Mouse (Mus musculus) olfactory bulb, adult 2 months (tissue): ENCODE measurements around the gene Npffr2. TPM values are rescaled to one million over a fixed set of nuclear protein-coding genes. Genes with fewer than 3 reads are reported as not detected.
A peak's percentile ranks its signal among the peaks of the same experiment; 100 is the strongest.

ENCODE experiments used
- H3K27ac ChIP-seq: fragments of 200-500 bp; 2 replicates; pipeline ENCODE4 v1.5.1; 2012; ENCODE audit warnings: low read depth, low read length; ENCODE audit not compliant: insufficient read depth
- H3K4me1 ChIP-seq: fragments of 200-500 bp; 2 replicates; pipeline ENCODE4 v1.6.1; 2012; ENCODE audit warnings: low read length; ENCODE audit not compliant: control insufficient read depth, insufficient read depth
- H3K4me3 ChIP-seq: fragments of 200-500 bp; 2 replicates; pipeline ENCODE4 v1.5.1; 2012; ENCODE audit warnings: mild to moderate bottlenecking, low read depth, low read length, moderate library complexity; ENCODE audit not compliant: insufficient read depth
- CTCF ChIP-seq: fragments of 200-500 bp; IDR thresholded peaks from 2 replicates; pipeline ENCODE4 v1.5.1; 2012; ENCODE audit warnings: low read depth, mild to moderate bottlenecking, low read length, moderate library complexity; ENCODE audit not compliant: insufficient read depth
- POLR2A ChIP-seq: fragments of 200-500 bp; IDR thresholded peaks from 2 replicates; pipeline ENCODE4 v1.6.1; 2012; ENCODE audit warnings: mild to moderate bottlenecking, low read depth, low read length, moderate library complexity; ENCODE audit not compliant: insufficient read depth
- WGBS: fragments of 180-500 bp; shearing (Covaris S2); methylation state at CpG from one replicate; pipeline ENCODE4 v1.1.7; 2018; 5-methylcytosine and 5-hydroxymethylcytosine counted together
- polyA plus RNA-seq: library from polyadenylated mRNA; stranded (reverse); fragments of >200 nt; gene quantifications from 2 replicates; pipeline ENCODE4 v1.2.4, GENCODE M21; 2012; ENCODE audit warnings: low replicate concordance; ENCODE audit not compliant: missing spikeins, insufficient read depth, insufficient read length

The Npffr2 gene
- not detected in 2 replicates for polyA plus RNA-seq

DNA sequence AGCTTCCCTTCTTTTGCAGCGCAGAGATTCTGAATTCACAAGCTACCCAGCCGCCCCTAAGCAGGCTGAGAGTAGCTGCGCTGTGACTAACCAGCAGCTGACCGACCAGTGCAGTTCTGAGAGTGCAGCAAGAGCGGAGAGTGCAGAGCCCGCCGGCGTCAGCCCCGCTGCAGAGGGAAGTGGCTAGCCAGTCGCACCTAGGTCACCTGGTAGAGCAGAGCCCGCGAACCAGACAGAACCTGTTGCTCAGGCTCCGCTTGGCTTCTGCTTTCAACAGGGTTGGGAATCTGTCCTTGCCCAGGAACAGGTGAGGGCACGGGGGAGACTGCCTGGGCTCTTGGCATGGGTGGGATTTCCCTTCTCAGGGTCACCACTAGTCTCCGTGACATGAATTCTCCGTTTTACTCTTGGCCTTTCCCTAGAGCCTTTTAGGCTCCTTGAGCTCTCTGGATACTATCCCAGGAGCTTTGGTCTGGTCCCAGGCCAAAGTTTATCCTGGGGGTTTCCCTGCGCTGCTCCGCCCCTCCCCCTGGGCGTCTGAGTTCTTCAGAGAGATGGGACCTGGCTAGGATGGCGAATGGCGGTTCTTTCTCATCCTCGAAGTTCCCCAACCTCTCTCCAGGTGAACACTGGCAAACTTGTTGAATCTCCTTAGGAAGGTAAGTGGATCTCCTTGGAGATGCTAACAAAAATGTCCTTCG, at the start of gene Npffr2:
TSS of gene Npffr2 (plus strand) at position 552 of the 701 bp plus-strand sequence.
- H3K4me1 ChIP-seq, result peaks cover 9% of the 10 kb centered on the region
- TF ChIP-seq POLR2A (no peak), CTCF (no peak)
- WGBS, result 7% methylated on average over 23 of the region's 23 CpGs
- peak within 1 kb of the TSS; percentile 43 for H3K27ac ChIP-seq
- H3K4me3 ChIP-seq, result peak within 1 kb of the TSS; percentile 49

DNA sequence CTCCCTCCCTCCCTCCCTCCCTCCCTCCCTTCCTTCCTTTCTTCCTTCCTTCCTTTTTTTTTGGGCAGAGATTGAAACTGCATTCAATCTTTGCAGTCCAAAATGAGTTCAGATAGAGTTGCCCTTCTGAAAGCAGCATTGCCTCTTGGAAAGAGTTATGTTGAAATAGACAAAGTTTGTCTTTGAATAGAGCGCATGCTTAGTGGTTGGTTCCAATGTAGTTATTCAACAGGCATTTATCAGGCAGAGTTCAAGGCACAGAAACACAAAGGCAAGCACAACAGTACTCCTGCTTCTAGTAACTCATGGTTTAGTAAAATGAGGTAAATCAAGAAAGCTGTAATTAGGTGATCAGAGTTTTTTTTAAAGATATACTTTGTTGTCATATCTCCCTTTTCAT, 34.7 kb upstream of the Npffr2 start:
- TF ChIP-seq POLR2A (no peak), CTCF (no peak)
- Histone ChIP-seq H3K4me1 (no peaks in the 10 kb centered on the region), H3K4me3 (no peak overlapping the region), H3K27ac (no peak overlapping the region)
- WGBS, result 56% methylated on average over 1 of the region's 1 CpGs

DNA sequence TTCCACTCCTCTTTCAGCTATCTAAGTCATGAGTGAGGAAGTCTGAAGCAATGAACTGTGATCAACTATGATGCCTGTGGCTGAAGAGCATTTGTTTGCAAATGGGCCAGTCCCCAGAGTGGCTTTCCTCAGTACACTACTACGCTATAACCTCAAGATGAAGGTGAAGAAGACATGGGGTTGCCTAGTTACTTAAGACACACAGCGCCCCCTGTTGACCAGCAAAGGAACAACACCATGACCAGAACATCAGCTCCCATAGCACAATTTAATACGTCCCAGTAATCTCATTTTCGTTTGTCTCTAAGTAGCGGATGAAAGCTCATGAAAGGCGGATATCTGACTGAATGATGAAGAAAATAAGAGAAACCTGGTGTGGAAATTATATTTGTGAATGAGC, 27.0 kb upstream of the Npffr2 start:
- 71% methylated on average over 6 of the region's 6 CpGs for WGBS
- H3K4me3 ChIP-seq, result no peak overlapping the region
- H3K4me1 ChIP-seq, result no peaks in the 10 kb centered on the region
- TF ChIP-seq POLR2A (no peak), CTCF (no peak)
- H3K27ac ChIP-seq, result no peak overlapping the region

DNA sequence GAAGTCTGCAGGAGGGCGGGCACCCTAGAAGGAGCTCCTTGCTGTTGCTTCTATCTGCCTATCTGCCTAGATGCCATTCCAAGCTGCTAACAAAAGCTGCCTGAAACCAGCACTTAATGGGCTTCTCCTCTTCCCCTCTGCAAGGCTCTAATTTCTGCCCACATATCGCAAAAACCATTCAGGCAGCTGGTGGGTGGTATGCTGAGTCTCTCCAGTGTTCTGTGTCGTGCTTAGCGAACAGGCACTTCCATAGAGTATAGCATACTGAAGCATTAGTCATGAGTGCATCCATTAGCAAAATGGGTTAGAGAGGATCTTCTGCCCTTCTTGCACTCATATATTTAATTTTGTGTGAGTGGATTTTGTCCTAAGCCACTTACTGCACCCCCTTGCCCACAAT, 8.6 kb upstream of the Npffr2 start:
- no peak for TF ChIP-seq POLR2A
- TF ChIP-seq CTCF, result no peak
- Histone ChIP-seq H3K4me1 (peaks cover 3% of the 10 kb centered on the region; the same call in 1 of the 2 replicates), H3K4me3 (no peak overlapping the region), H3K27ac (no peak overlapping the region; the same call in 1 of the 2 replicates)
- WGBS, result 19% methylated on average over 4 of the region's 4 CpGs

DNA sequence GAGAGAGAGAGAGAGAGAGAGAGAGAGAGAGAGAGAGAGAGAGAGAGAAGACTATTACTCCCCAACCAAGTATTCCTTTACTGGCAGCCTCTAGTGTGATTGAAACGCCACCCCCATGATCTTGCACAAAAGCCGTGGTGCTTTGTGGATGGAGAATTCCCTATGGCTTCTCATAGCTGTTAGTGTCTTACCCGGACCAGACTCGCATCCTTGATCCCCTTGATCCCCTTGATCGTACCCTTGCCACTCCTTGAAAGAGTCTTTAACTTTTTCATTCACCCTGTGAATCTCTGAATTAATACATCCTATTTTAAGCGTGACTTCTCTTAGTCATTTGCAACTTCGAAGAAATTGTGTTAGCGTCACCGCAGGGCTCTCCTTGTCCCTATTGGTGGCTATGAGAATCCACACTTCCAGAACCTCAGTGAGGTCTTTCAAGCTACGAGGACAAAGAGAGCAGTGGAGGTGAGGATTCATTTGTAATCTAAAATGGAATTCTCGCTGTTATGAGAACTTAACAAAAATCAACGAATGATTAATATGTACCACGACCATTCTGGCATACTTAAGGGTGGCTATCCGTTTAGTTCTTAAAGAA, 949 bp upstream of the Npffr2 start:
- TF ChIP-seq POLR2A (no peak), CTCF (no peak)
- Histone ChIP-seq H3K4me3 (peak overlapping the region; percentile 17), H3K27ac (peak overlapping the region; percentile 43), H3K4me1 (peaks cover 9% of the 10 kb centered on the region)
- 4% methylated on average over 14 of the region's 14 CpGs for WGBS

DNA sequence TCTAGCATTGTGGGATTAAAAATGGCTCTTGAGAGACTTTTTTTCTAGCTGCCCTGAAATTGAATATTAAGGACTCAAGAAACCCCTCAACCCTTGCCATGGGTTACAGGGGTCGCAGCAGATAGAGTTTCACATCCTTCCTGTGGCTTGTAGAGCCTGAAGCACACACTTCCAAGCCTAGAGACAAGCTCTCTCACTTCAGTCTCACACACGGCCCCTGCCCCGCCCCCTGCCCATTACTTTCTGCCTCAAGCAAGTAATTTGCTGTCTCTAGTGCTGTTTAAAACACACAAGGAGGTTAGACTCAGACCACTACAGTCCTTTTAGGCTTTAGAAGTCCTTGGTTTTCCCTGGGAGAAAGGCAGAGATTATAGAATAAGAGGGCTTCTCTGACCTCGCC, 1.7 kb downstream of the Npffr2 start:
- TF ChIP-seq CTCF (no peak), POLR2A (no peak)
- Histone ChIP-seq H3K4me3 (peak overlapping the region; percentile 11), H3K27ac (peak overlapping the region; percentile 44), H3K4me1 (peaks cover 9% of the 10 kb centered on the region)
- WGBS, result 54% methylated on average over 4 of the region's 4 CpGs

DNA sequence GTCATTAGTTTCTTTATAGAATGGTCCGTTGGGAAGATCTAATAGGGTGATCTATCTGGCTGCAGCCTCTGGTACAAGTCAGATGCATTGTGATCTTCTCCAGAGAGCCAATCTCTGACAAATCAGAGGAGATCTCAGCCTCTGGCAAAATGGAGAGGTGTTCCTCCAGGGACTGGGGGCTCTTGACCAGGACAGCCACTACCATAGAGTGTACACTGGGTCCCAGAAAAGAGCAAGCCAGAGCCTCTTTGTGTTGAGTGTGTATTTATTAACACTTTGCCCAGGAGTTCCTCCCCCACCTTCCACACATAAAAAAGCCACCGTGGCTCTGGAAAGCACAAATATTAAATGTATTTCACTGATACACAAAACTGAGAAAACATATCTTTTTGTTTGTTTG, 2.2 kb downstream of the Npffr2 start:
- no peak for TF ChIP-seq POLR2A
- TF ChIP-seq CTCF, result no peak
- 50% methylated on average over 2 of the region's 2 CpGs for WGBS
- H3K4me3 ChIP-seq, result peak overlapping the region; percentile 11
- H3K4me1 ChIP-seq, result peaks cover 9% of the 10 kb centered on the region
- peak overlapping the region; percentile 44 for H3K27ac ChIP-seq

DNA sequence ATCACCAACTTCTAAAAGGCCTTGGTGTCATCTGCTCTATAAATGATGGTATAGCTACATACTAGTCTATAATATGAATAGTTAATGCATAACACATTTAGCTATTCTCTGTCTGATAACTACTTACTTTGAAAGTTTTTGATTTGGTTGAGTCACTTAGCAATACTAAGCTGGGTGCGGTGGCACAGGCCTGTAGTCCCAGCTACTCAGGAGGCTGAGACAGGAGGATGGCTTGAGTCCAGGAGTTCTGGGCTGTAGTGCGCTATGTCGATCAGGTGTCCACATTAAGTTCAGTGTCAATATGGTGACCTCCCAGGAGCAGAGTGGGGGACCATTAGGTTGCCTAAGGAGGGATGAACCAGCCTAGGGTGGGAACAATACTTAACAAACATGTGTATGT, 8.8 kb downstream of the Npffr2 start:
- Histone ChIP-seq H3K4me1 (no peaks in the 10 kb centered on the region), H3K27ac (no peak overlapping the region), H3K4me3 (no peak overlapping the region)
- no peak for TF ChIP-seq POLR2A
- TF ChIP-seq CTCF, result no peak
- WGBS, result 96% methylated on average over 3 of the region's 3 CpGs

DNA sequence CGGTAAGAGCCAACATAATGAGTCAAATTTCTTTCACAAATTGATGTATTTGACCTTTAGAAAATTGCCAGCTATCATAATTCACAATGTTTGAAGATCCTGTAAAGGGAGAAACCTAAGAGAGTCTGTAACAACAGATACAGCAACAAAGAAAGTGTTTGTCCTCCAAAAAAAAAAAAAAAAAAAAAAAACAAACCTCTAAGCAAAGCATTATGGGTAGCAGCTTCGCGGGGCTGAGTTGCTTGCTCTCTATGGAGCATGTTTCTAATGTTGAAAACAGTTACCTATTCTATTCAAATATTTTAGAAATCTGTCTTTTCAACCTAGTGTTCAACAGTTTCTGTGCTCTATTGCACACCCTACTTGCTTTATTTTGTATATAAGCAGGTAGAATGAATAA, 15.2 kb downstream of the Npffr2 start:
- no peak for TF ChIP-seq CTCF
- TF ChIP-seq POLR2A, result no peak
- no peak overlapping the region for H3K27ac ChIP-seq
- H3K4me3 ChIP-seq, result no peak overlapping the region
- WGBS, result 81% methylated on average over 3 of the region's 3 CpGs
- H3K4me1 ChIP-seq, result no peaks in the 10 kb centered on the region
